ENCODE assay signal across 9 mouse cellular contexts in genomic region chr9:62541182-62541581, GRCm38 (mm10). TPM values are rescaled to one million over a fixed set of nuclear protein-coding genes. Genes with fewer than 3 reads are reported as not detected.
DNase-seq lines count a peak whose midpoint lies in the region; ATAC-seq and TF ChIP-seq lines count a peak whose summit lies in the region.
"Had no signal": no experiment of that assay in that cellular context is flagged by ENCODE, and none has a peak within 500 bp of the region (broad histone marks: within the 10 kb centered on the region; RNA-seq: fewer than 3 reads in every experiment).

No protein-coding gene starts in this region.

- H3K4me3 ChIP-seq in left cerebral cortex, adult 2 months, result no peak overlapping the region
- no peak overlapping the region for H3K4me3 ChIP-seq in hindbrain, embryonic 10.5 days
- H3K4me3 ChIP-seq in heart, embryonic 11.5 days (ENCODE audit: low read depth, low read length), result no peak overlapping the region
- H3K4me3 ChIP-seq: liver, embryonic 13.5 days had no signal

- no peak for ATAC-seq in megakaryocyte, adult 5-6 weeks (ENCODE audit: poor library complexity, severe bottlenecking)
- no peak for ATAC-seq in heart, embryonic 11.5 days (replicated peaks; ENCODE audit: insufficient number of reproducible peaks, low FRiP score, low TSS enrichment)

- no peak for DNase-seq in left cerebral cortex, adult 2 months (ENCODE audit: extremely low spot score in 1 of 2, low spot score in 2 of 2)
- no peak for DNase-seq in left cerebral cortex, adult 18-20 months (ENCODE audit: low spot score in 2 of 2)
- peak; percentile 98 for DNase-seq in cerebellum, postnatal 10 days
- peak; percentile 46 for DNase-seq in hindbrain, embryonic 10.5 days (ENCODE audit: low spot score)
- DNase-seq in retina, embryonic 14.5 days (ENCODE audit: low spot score), result peak; percentile 59
- DNase-seq in kidney, adult 8-10 months, result no peak
- DNase-seq: liver, embryonic 13.5 days had no signal

- H3K9me3 ChIP-seq in hindbrain, embryonic 10.5 days, result no peaks in the 10 kb centered on the region
- no peaks in the 10 kb centered on the region for H3K9me3 ChIP-seq in heart, embryonic 11.5 days (replicated peaks; ENCODE audit: control insufficient read depth, low read length)
- H3K9me3 ChIP-seq: liver, embryonic 13.5 days had no signal

- no peak for TF ChIP-seq CTCF in left cerebral cortex, adult 2 months (IDR thresholded peaks at IDR 0.05)

- 35% methylated on average over 8 of the region's 8 CpGs for WGBS in hindbrain, embryonic 10.5 days
- 62% methylated on average over 8 of the region's 8 CpGs for WGBS in heart, embryonic 11.5 days (ENCODE audit: insufficient replicate concordance)

- no peak overlapping the region for H3K9ac ChIP-seq in heart, embryonic 11.5 days (ENCODE audit: low read depth, low read length)
- H3K9ac ChIP-seq: liver, embryonic 13.5 days had no signal

- peak overlapping the region; percentile 87 for H3K27ac ChIP-seq in left cerebral cortex, adult 2 months
- H3K27ac ChIP-seq in hindbrain, embryonic 10.5 days, result peak overlapping the region; percentile 83
- H3K27ac ChIP-seq in heart, embryonic 11.5 days (ENCODE audit: low read depth, low read length), result no peak overlapping the region
- H3K27ac ChIP-seq: liver, embryonic 13.5 days had no signal

- H3K27me3 ChIP-seq in hindbrain, embryonic 10.5 days (ENCODE audit: insufficient read depth, poor library complexity, severe bottlenecking), result peaks cover 31% of the 10 kb centered on the region
- peaks cover 10% of the 10 kb centered on the region; the same call in 1 of the 2 replicates for H3K27me3 ChIP-seq in heart, embryonic 11.5 days (ENCODE audit: control insufficient read depth, insufficient read depth, low read length)

- peaks cover 73% of the 10 kb centered on the region for H3K4me1 ChIP-seq in hindbrain, embryonic 10.5 days (replicated peaks)
- 0 out of 2 replicates have a peak, but pooled peaks cover 4% of the 10 kb centered on the region for H3K4me1 ChIP-seq in heart, embryonic 11.5 days (ENCODE audit: control insufficient read depth, insufficient read depth, low read length)

- intact Hi-C loops in left cerebral cortex, adult 2 months (cut with DNase I), result loop anchor here (2.0 kb wide), 1 partner anchor 64 kb away; no protein-coding TSS in a partner anchor

- no peak overlapping the region for H3K4me2 ChIP-seq in heart, embryonic 11.5 days
- H3K4me2 ChIP-seq: liver, embryonic 13.5 days had no signal

- no peaks in the 10 kb centered on the region for H3K36me3 ChIP-seq in hindbrain, embryonic 10.5 days
- no peaks in the 10 kb centered on the region for H3K36me3 ChIP-seq in heart, embryonic 11.5 days (ENCODE audit: control insufficient read depth, insufficient read depth, low read length)
- H3K36me3 ChIP-seq: liver, embryonic 13.5 days had no signal

RNA-seq across cellular contexts. Expression of gene Coro2b, which starts 4.3 kb away (rescaled TPM):
- total RNA-seq in left cerebral cortex, adult 2 months (2021), result 100 to 1,000 TPM; 178 to 185 TPM
- 100 to 1,000 TPM; 162 to 174 TPM for total RNA-seq in left cerebral cortex, adult 18-20 months (2021)
- polyA plus RNA-seq in hindbrain, embryonic 10.5 days (2016; fragmentation: Nextera tagmentation; extraction: Ambion mirVana), result 17.5 and 30.7 TPM in 2 replicates
- 0.11 and 0.18 TPM in 2 replicates for total RNA-seq in megakaryocyte, adult 5-6 weeks (2015)
- total RNA-seq in megakaryocyte, adult 5-6 weeks (2017), result 0.22 TPM in 1 of 2 replicates, not detected in the other
- 3.7 TPM in 2 replicates for polyA plus RNA-seq in heart, embryonic 11.5 days (2014; fragmentation: Nextera tagmentation; extraction: Ambion mirVana)

Comparison
In these comparisons a context has a peak if more than half of its experiments do, and no peak if none do; other contexts are left out.
1. DNase-seq: peak in cerebellum, postnatal 10 days (2 of 2), hindbrain, embryonic 10.5 days (single experiment) and retina, embryonic 14.5 days (single experiment); none in left cerebral cortex, adult 2 months (0 of 2), left cerebral cortex, adult 18-20 months (0 of 2) and kidney, adult 8-10 months (0 of 2).
2. RNA of gene Coro2b, which starts 4.3 kb away (total RNA-seq): 178 to 185 TPM in left cerebral cortex, adult 2 months and 162 to 174 TPM in left cerebral cortex, adult 18-20 months; 0.11 to 0.22 TPM in megakaryocyte, adult 5-6 weeks; every median in the first group is over 100 times any median in the second.